Comparison of ENCODE assay signal across 22 mouse cellular contexts in the genomic region with DNA sequence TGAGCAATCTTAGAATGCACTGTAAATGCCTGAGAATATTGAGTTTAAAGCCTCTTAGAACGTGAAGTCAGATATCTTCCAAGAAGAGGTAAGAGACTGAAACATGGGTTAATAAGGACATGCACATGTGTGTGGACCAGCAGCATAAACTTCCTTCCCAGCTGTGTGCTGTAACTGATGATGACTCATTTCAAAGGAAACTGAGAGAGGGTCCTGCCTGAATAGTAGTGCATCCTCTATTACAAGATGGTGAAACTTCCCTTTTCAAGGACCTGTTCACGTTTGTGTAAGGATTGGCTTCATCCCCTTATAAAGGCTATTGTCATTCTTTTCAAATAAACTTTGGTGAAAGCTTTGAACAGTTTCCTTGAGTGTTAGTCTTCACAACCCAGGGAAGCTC.
"Had no signal": no experiment of that assay in that cellular context is flagged by ENCODE, and none has a peak within 500 bp of the region (broad histone marks: within the 10 kb centered on the region; RNA-seq: fewer than 3 reads in every experiment).

No protein-coding gene starts in this region.

- DNase-seq: cerebellum, adult 18-20 months; cerebellum, adult 2 months; cerebellum, adult 8-10 months; cerebellum, adult 9-10 months; cerebellum, adult 9-11 months; cerebellum, postnatal 10 days; cerebellum, postnatal 14 days; cerebellum, postnatal 25 days; cerebellum, postnatal 36 days; embryo, embryonic 11 days; forebrain, postnatal 0 days; gastrocnemius, adult 2 months; gastrocnemius, postnatal 10 days; gastrocnemius, postnatal 14 days; gastrocnemius, postnatal 25 days; gastrocnemius, postnatal 36 days; heart, adult 18-20 months; heart, adult 2 months had no signal

- ATAC-seq: forebrain, embryonic 13.5 days; forebrain, embryonic 14.5 days; forebrain, embryonic 15.5 days; forebrain, embryonic 16.5 days; forebrain, postnatal 0 days had no signal
